Mouse (Mus musculus) liver, postnatal 0 days (tissue): Measurements from ENCODE around the gene Catsperg1. TPM values are rescaled to one million over a fixed set of nuclear protein-coding genes. Genes with fewer than 3 reads are reported as not detected.

Experiments used
- ATAC-seq: fragments of 200-750 bp; cut with Nextera tagmentation; 2 replicates; pipeline ENCODE4 v1.8.0; 2017; ENCODE audit warnings: mild to moderate bottlenecking, moderate library complexity
- DNase-seq: peaks from one replicate; pipeline ENCODE4 v3.0.0-alpha.2; 2016
- H3K27ac ChIP-seq: fragments of 300-500 bp; sonication (generic); 2 replicates; pipeline ENCODE4 v1.5.1; 2014; ENCODE audit warnings: antibody characterized with exemption, moderate library complexity, mild to moderate bottlenecking, low read depth
- H3K27me3 ChIP-seq: fragments of 300-500 bp; sonication (generic); 2 replicates; pipeline ENCODE4 v1.6.1; 2014; ENCODE audit warnings: low read length, control low read depth, mixed read lengths; ENCODE audit not compliant: insufficient read depth
- H3K36me3 ChIP-seq: fragments of 300-500 bp; sonication (generic); replicated peaks from 2 replicates; pipeline ENCODE4 v1.6.1; 2014; ENCODE audit warnings: mild to moderate bottlenecking, control low read depth, low read length, moderate library complexity, mixed read lengths; ENCODE audit not compliant: insufficient read depth
- H3K4me1 ChIP-seq: fragments of 300-500 bp; sonication (generic); 2 replicates; pipeline ENCODE4 v1.6.1; 2014; ENCODE audit warnings: antibody characterized with exemption, mild to moderate bottlenecking, control low read depth; ENCODE audit not compliant: insufficient read depth
- H3K4me2 ChIP-seq: fragments of 300-500 bp; sonication (generic); 2 replicates; pipeline ENCODE4 v1.6.1; 2014; ENCODE audit warnings: low read depth, mild to moderate bottlenecking, low read length, moderate library complexity, mixed read lengths
- H3K4me3 ChIP-seq: fragments of 300-500 bp; sonication (generic); 2 replicates; pipeline ENCODE4 v1.5.1; 2014; ENCODE audit warnings: low read depth, low read length
- H3K9ac ChIP-seq: fragments of 300-500 bp; sonication (generic); replicated peaks from 2 replicates; pipeline ENCODE4 v1.6.1; 2014; ENCODE audit warnings: mild to moderate bottlenecking, moderate library complexity
- H3K9me3 ChIP-seq: fragments of 300-500 bp; sonication (generic); 2 replicates; pipeline ENCODE4 v1.6.1; 2016; ENCODE audit warnings: mild to moderate bottlenecking, control low read depth, low read length, mixed read lengths
- CTCF ChIP-seq: sonication (generic); IDR thresholded peaks from 2 replicates; pipeline ENCODE4 v1.5.1; 2016; ENCODE audit warnings: antibody characterized with exemption, low read depth
- EP300 ChIP-seq: IDR thresholded peaks from 2 replicates; pipeline ENCODE4 v1.6.1; 2016; ENCODE audit warnings: antibody characterized with exemption, low read depth, mild to moderate bottlenecking
- WGBS: fragments of 180-500 bp; shearing (Covaris S2); extraction: QIAGEN DNeasy Blood & Tissue Kit; methylation state at CpG from one replicate; pipeline ENCODE4 v1.1.7; 2014; ENCODE audit not compliant: insufficient replicate concordance; 5-methylcytosine and 5-hydroxymethylcytosine counted together
- polyA plus RNA-seq: library from polyadenylated mRNA; unstranded; fragments of >200 nt; fragmentation: Nextera tagmentation; extraction: Ambion mirVana; gene quantifications from 2 replicates; pipeline ENCODE4 v1.2.1, GENCODE M21; 2015

Catsperg1 gene
- 0.09 and 0.17 TPM in 2 replicates for polyA plus RNA-seq

DNA sequence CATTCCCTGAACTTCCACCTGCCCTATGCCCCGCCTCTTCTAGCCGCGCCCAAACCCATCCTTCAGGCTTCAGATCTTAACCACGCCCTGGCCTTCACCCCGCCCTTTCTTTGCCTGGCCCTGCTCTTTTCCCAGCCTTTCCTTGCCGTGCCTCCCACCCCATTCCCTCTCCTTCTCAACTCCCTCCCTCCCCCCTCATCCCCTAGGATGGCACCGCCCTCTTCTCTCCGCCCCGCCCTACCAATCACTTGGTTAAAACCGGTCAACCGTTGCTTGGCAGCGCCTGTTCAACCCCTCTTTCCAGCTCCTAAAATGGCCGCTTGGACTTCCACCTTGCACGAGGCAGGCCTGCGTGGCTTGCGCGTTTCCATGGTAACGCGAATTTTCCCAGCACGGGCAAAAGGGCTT lies at the start of gene Catsperg1:
TSS of gene Catsperg1 (minus strand) at position 361 of the 408 bp plus-strand sequence.
- peaks cover 4% of the 10 kb centered on the region; the same call in 1 of the 2 replicates for H3K4me1 ChIP-seq
- no peak for ATAC-seq
- no peak within 1 kb of the TSS for H3K4me2 ChIP-seq
- H3K36me3 ChIP-seq: no peaks in the 10 kb centered on the region
- no peak within 1 kb of the TSS for H3K27ac ChIP-seq
- peaks cover 15% of the 10 kb centered on the region for H3K9me3 ChIP-seq
- no peaks in the 10 kb centered on the region for H3K27me3 ChIP-seq
- no peak for TF ChIP-seq EP300
- TF ChIP-seq CTCF: no peak
- no peak within 1 kb of the TSS for H3K4me3 ChIP-seq
- no peak for DNase-seq
- no peak within 1 kb of the TSS for H3K9ac ChIP-seq
- 35% methylated on average over 20 of the region's 20 CpGs for WGBS

DNA sequence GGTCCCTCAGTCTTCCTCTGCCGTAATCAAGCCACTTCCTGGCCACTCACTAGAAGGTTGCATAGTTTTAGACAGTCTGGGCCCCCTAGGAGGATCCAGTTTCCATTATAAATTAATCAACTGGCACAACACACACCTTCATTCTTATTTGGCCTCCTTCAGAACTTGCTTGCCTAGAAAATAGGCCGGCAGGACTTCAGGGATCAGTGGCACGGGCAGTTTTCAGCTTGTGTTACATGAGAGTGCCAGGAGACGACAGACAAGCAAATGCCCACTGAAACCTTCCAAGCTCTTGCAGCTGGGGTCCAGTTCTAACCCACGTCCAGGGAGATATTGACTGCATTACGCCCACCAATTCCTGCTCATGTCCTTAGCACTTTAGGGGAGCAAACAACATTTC lies 48.3 kb upstream of the Catsperg1 start:
- ATAC-seq (no peak), DNase-seq (no peak)
- Histone ChIP-seq H3K36me3 (peaks cover 9% of the 10 kb centered on the region; the same call in 1 of the 2 replicates), H3K9ac (no peak overlapping the region), H3K9me3 (no peaks in the 10 kb centered on the region), H3K27ac (no peak overlapping the region), H3K27me3 (no peaks in the 10 kb centered on the region), H3K4me3 (no peak overlapping the region), H3K4me2 (no peak overlapping the region), H3K4me1 (no peaks in the 10 kb centered on the region)
- no peak for TF ChIP-seq CTCF
- TF ChIP-seq EP300: no peak
- 74% methylated on average over 6 of the region's 6 CpGs for WGBS

DNA sequence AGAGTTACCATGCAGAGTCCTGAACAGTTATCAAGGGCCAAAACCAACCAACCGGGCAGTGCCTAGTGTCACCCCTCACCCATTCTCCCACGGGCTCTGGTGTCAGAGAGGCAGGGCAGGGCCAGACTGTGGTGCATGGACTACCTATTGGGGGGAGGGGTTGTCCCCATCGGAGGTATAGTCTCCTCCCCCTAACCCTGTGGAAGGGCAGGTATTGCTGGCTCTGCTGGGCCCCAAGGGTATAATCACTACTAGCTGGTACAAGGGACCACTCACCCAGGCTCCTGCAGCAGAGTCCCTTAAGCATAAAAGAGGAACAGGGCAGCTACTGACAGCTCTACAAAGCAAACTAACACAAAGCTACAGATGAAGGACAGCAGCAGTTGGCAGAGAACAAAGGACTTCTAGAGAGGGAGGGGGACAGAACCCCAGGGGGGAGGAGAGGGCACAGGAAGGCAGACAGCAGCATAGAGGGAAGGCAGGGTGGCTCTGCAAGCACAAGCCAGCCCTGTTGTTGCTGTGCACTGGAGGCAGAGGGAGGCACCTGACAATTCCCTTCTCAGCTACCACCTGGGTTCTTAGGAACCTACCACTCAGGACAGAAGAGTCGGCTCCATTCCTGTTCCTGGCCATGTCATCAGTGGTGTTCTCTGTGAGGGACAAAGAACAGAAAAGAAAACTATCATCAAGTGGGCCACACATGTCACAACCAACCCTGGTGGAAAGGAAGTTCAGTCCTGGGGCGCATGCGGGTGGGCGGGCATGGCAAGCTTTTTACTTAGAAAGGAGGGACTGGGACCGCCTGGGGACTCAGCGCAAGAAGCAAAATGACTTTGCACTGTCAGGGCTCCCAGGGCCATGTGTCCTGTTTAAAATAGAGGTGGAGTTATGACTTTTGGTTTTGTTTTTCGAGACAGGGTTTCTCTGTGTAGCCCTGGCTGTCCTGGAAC lies 46.2 kb upstream of the Catsperg1 start:
- no peak overlapping the region for H3K9ac ChIP-seq
- DNase-seq (no peak), ATAC-seq (no peak)
- H3K4me1 ChIP-seq: no peaks in the 10 kb centered on the region
- 71% methylated on average over 10 of the region's 10 CpGs for WGBS
- H3K27me3 ChIP-seq: no peaks in the 10 kb centered on the region
- no peak overlapping the region for H3K4me2 ChIP-seq
- H3K27ac ChIP-seq: no peak overlapping the region
- H3K9me3 ChIP-seq: no peaks in the 10 kb centered on the region
- no peak overlapping the region for H3K4me3 ChIP-seq
- TF ChIP-seq CTCF (no peak), EP300 (no peak)
- peaks cover 15% of the 10 kb centered on the region; the same call in 1 of the 2 replicates for H3K36me3 ChIP-seq

DNA sequence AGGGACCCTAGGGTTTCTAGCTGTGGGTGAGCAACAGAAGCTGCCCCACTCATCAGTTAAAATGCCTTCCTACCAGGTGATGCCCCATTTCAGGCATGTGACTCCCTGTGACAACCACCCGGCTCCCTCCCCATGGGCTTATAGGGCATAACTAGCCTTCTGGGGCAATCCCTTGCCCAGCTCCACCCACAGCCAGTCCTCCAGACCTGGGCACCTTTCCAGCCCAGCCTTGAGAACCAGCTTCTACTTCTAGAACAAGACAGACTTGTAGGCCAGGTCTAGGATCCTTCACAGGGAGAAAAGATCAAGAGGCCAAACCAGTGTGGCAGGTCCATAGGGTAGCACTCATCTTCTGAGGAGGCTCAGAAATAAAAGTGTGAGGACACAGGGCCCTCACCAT lies 43.5 kb upstream of the Catsperg1 start:
- Histone ChIP-seq H3K4me1 (peaks cover 10% of the 10 kb centered on the region), H3K27me3 (no peaks in the 10 kb centered on the region), H3K4me3 (no peak overlapping the region), H3K9me3 (no peaks in the 10 kb centered on the region), H3K36me3 (peaks cover 15% of the 10 kb centered on the region; the same call in 1 of the 2 replicates), H3K4me2 (no peak overlapping the region), H3K9ac (no peak overlapping the region), H3K27ac (no peak overlapping the region)
- ATAC-seq: no peak
- DNase-seq: no peak
- no peak for TF ChIP-seq EP300
- no peak for TF ChIP-seq CTCF
- 73% methylated on average over 1 of the region's 1 CpGs for WGBS

DNA sequence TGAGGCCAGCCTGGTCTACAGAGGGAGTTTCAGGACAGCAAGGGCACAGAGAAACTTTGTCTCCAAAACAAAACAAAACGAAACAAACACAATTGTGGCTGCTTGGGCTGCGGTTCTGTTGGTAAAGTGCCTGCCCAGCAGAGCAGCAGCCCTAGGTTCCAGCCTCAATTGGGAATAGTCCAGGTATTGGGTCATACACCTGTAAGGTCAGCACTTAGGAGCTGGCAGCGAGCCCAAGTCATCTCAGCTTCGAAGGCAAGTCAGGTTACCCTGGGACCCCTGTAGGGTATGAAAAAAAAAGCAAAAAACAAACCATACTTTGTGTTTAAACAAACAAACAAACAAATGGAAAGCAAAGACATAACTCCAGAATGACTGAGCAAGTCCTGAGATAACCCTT lies 42.0 kb upstream of the Catsperg1 start:
- DNase-seq: no peak
- no peak for TF ChIP-seq EP300
- TF ChIP-seq CTCF: no peak
- H3K27me3 ChIP-seq: no peaks in the 10 kb centered on the region
- 76% methylated on average over 4 of the region's 4 CpGs for WGBS
- no peak overlapping the region for H3K4me3 ChIP-seq
- no peak overlapping the region for H3K27ac ChIP-seq
- H3K36me3 ChIP-seq: peaks cover 15% of the 10 kb centered on the region; the same call in 1 of the 2 replicates
- no peak overlapping the region for H3K4me2 ChIP-seq
- H3K9me3 ChIP-seq: no peaks in the 10 kb centered on the region
- peaks cover 10% of the 10 kb centered on the region for H3K4me1 ChIP-seq
- ATAC-seq: no peak
- H3K9ac ChIP-seq: no peak overlapping the region

DNA sequence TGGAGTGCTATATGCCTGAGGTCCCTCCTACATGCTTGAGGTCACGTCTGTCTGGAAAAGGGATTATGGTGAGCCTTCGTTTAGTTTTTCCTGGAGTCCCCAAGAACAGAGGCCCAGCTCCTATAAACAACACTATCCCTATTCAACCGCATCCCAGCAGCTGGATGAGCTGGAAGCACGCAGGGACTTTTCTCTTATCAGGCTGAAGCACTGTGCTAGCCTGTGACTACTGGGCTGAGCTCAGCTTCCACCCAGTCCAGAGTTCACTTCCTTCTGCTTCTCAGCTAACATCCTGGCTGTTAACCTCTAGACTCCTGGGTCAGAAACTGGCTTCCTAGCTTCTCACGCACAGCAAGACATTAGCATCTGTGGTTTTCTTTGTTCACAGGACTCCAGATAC lies 40.0 kb upstream of the Catsperg1 start:
- Histone ChIP-seq H3K9ac (no peak overlapping the region), H3K4me3 (no peak overlapping the region), H3K9me3 (no peaks in the 10 kb centered on the region), H3K27me3 (no peaks in the 10 kb centered on the region), H3K4me1 (peaks cover 10% of the 10 kb centered on the region), H3K36me3 (peaks cover 11% of the 10 kb centered on the region; the same call in 1 of the 2 replicates), H3K4me2 (no peak overlapping the region), H3K27ac (0 out of 2 replicates have a peak overlapping the region, but pooled peaks have one; percentile 35)
- TF ChIP-seq EP300 (no peak), CTCF (no peak)
- ATAC-seq (peak; percentile 64), DNase-seq (no peak)
- 29% methylated on average over 5 of the region's 5 CpGs for WGBS
